Mouse (Mus musculus): Measurements from ENCODE around the gene Psrc1.

Gene Psrc1

GRCm38 (mm10) chr3:108383485-108384354 lies at the start of gene Psrc1:
Gene Psrc1, plus strand, starts transcription at chr3:108383839.
- DNase-seq (ENCODE audit: low read depth) = peak; percentile 89

- DNase-seq (ENCODE audit: low read depth) = no peak
Observed at GRCm38 (mm10) chr3:108336878-108337277, 46.8 kb upstream of the Psrc1 start.

GRCm38 (mm10) chr3:108341040-108341439 lies 42.6 kb upstream of the Psrc1 start:
- DNase-seq (ENCODE audit: low read depth) = no peak

- peak; percentile 19 for DNase-seq (ENCODE audit: low read depth)
Observed at GRCm38 (mm10) chr3:108342185-108342584, 41.5 kb upstream of the Psrc1 start.

GRCm38 (mm10) chr3:108345855-108346254 lies 37.8 kb upstream of the Psrc1 start:
- DNase-seq (ENCODE audit: low read depth) = peak; percentile 61

GRCm38 (mm10) chr3:108348376-108348775 lies 35.3 kb upstream of the Psrc1 start:
- DNase-seq (ENCODE audit: low read depth) = no peak

- no peak for DNase-seq (ENCODE audit: low read depth)
Observed at GRCm38 (mm10) chr3:108355245-108355644, 28.4 kb upstream of the Psrc1 start.

- no peak for DNase-seq (ENCODE audit: low read depth)
Observed at GRCm38 (mm10) chr3:108357051-108357450, 26.6 kb upstream of the Psrc1 start.

GRCm38 (mm10) chr3:108358445-108358844 lies 25.2 kb upstream of the Psrc1 start:
- no peak for DNase-seq (ENCODE audit: low read depth)

- DNase-seq (ENCODE audit: low read depth) = no peak
Observed at GRCm38 (mm10) chr3:108360894-108361293, 22.7 kb upstream of the Psrc1 start.

- DNase-seq (ENCODE audit: low read depth) = no peak
Observed at GRCm38 (mm10) chr3:108363626-108364025, 20.0 kb upstream of the Psrc1 start.

- DNase-seq (ENCODE audit: low read depth) = no peak
Observed at GRCm38 (mm10) chr3:108364270-108364995, 19.2 kb upstream of the Psrc1 start, which contains the start of gene Mybphl. Gene Mybphl, plus strand, starts transcription at chr3:108364911.

- no peak for DNase-seq (ENCODE audit: low read depth)
Observed at GRCm38 (mm10) chr3:108367173-108367572, 16.5 kb upstream of the Psrc1 start.

GRCm38 (mm10) chr3:108367828-108368227 lies 15.8 kb upstream of the Psrc1 start:
- no peak for DNase-seq (ENCODE audit: low read depth)

GRCm38 (mm10) chr3:108368721-108369120 lies 14.9 kb upstream of the Psrc1 start:
- DNase-seq (ENCODE audit: low read depth) = no peak

- peak; percentile 30 for DNase-seq (ENCODE audit: low read depth)
Observed at GRCm38 (mm10) chr3:108372274-108372673, 11.4 kb upstream of the Psrc1 start.

GRCm38 (mm10) chr3:108372691-108373090 lies 10.9 kb upstream of the Psrc1 start:
- DNase-seq (ENCODE audit: low read depth) = peak; percentile 16

GRCm38 (mm10) chr3:108378875-108379663 lies 4.6 kb upstream of the Psrc1 start:
- peak; percentile 51 for DNase-seq (ENCODE audit: low read depth)

- peak; percentile 42 for DNase-seq (ENCODE audit: low read depth)
Observed at GRCm38 (mm10) chr3:108380695-108381094, 2.9 kb upstream of the Psrc1 start.

GRCm38 (mm10) chr3:108381945-108382875 lies 1.4 kb upstream of the Psrc1 start:
- peak; percentile 78 for DNase-seq (ENCODE audit: low read depth)

GRCm38 (mm10) chr3:108384425-108384824 lies 786 bp downstream of the Psrc1 start:
- peak; percentile 21 for DNase-seq (ENCODE audit: low read depth)

Measured in NIH3T3 (cell line).